ENCODE assay signal across 11 mouse cellular contexts in genomic region chr9:31577066-31577465, GRCm38 (mm10).
DNase-seq lines count a peak whose midpoint lies in the region; ATAC-seq and TF ChIP-seq lines count a peak whose summit lies in the region.
"Had no signal": no experiment of that assay in that cellular context is flagged by ENCODE, and none has a peak within 500 bp of the region (broad histone marks: within the 10 kb centered on the region; RNA-seq: fewer than 3 reads in every experiment).

No protein-coding gene starts in this region.

- H3K9ac ChIP-seq in liver, adult 2 months (ENCODE audit: low read depth, low read length): no peak overlapping the region
- H3K9ac ChIP-seq in liver, postnatal 0 days (replicated peaks): no peak overlapping the region
- H3K9ac ChIP-seq: neural tube, embryonic 13.5 days had no signal

- no peak for TF ChIP-seq POLR2A in liver, adult 2 months (IDR thresholded peaks at IDR 0.05; ENCODE audit: extremely low read depth, insufficient read depth, low read length)

- H3K4me1 ChIP-seq in liver, adult 2 months (ENCODE audit: control insufficient read depth, insufficient read depth, low read length): no peaks in the 10 kb centered on the region
- H3K4me1 ChIP-seq in liver, postnatal 0 days (ENCODE audit: insufficient read depth): no peaks in the 10 kb centered on the region
- H3K4me1 ChIP-seq: neural tube, embryonic 13.5 days had no signal

- H3K27ac ChIP-seq in liver, adult 2 months (replicated peaks; ENCODE audit: insufficient read depth, low read depth, low read length): no peak overlapping the region
- H3K27ac ChIP-seq in liver, postnatal 0 days (ENCODE audit: low read depth): no peak overlapping the region
- H3K27ac ChIP-seq: neural tube, embryonic 13.5 days had no signal

- H3K36me3 ChIP-seq in liver, adult 2 months (ENCODE audit: control insufficient read depth, insufficient read depth, low read length): no peaks in the 10 kb centered on the region
- H3K36me3 ChIP-seq in liver, postnatal 0 days (replicated peaks; ENCODE audit: insufficient read depth, low read length): no peaks in the 10 kb centered on the region
- H3K36me3 ChIP-seq: neural tube, embryonic 13.5 days had no signal

- H3K79me2 ChIP-seq in liver, adult 2 months (ENCODE audit: control insufficient read depth, insufficient read depth, low read length): no peaks in the 10 kb centered on the region

- H3K4me2 ChIP-seq in liver, postnatal 0 days (ENCODE audit: low read depth, low read length): no peak overlapping the region
- H3K4me2 ChIP-seq: neural tube, embryonic 13.5 days had no signal

- no peak overlapping the region for H3K4me3 ChIP-seq in liver, adult 2 months (ENCODE audit: insufficient read depth, low read depth, low read length)
- no peak overlapping the region for H3K4me3 ChIP-seq in liver, postnatal 0 days (ENCODE audit: low read depth, low read length)
- H3K4me3 ChIP-seq: erythroblast, embryonic 14.5 days; neural tube, embryonic 13.5 days had no signal

- no peak for TF ChIP-seq EP300 in liver, postnatal 0 days (IDR thresholded peaks at IDR 0.05; ENCODE audit: low read depth)

- peak; percentile 64 for DNase-seq in gastrocnemius, adult 18-20 months (ENCODE audit: low spot score)
- DNase-seq in gastrocnemius, postnatal 36 days: no peak
- peak; percentile 16 for DNase-seq in liver, adult 2 months (ENCODE audit: extremely low read depth, low read depth, low spot score)
- DNase-seq in liver, postnatal 0 days: no peak
- DNase-seq in ZHBTc4 (ENCODE audit: low read depth, low spot score): peak; percentile 41
- DNase-seq in retina, embryonic 14.5 days (ENCODE audit: low spot score): peak; percentile 19
- no peak for DNase-seq in spleen, postnatal 4 days (ENCODE audit: low spot score in 2 of 2)
- no peak for DNase-seq in spleen, adult 18-20 months
- DNase-seq: lung, postnatal 4 days had no signal

- H3K27me3 ChIP-seq in liver, adult 2 months (ENCODE audit: control insufficient read depth, insufficient read depth, low read length): no peaks in the 10 kb centered on the region
- H3K27me3 ChIP-seq in liver, postnatal 0 days (ENCODE audit: insufficient read depth, low read length): no peaks in the 10 kb centered on the region
- H3K27me3 ChIP-seq: neural tube, embryonic 13.5 days had no signal

- no peak for ATAC-seq in liver, postnatal 0 days

- intact Hi-C loops in gastrocnemius, postnatal 36 days (cut with DNase I): loop anchor here (5.0 kb wide), 1 partner anchor 335 kb away; the partner anchor contains the start of gene Barx2

- no peak for TF ChIP-seq CTCF in liver, adult 2 months (IDR thresholded peaks at IDR 0.05; ENCODE audit: low read depth, low read length)
- TF ChIP-seq CTCF in liver, postnatal 0 days (IDR thresholded peaks at IDR 0.05; ENCODE audit: low read depth): no peak

- WGBS in liver, adult 2 months: 72% methylated on average over 7 of the region's 7 CpGs
- WGBS in liver, postnatal 0 days (ENCODE audit: insufficient replicate concordance): 66% methylated on average over 7 of the region's 7 CpGs

- H3K9me3 ChIP-seq in liver, postnatal 0 days (ENCODE audit: low read length): no peaks in the 10 kb centered on the region
- H3K9me3 ChIP-seq: neural tube, embryonic 13.5 days had no signal

Comparison
In these comparisons a context has a peak if more than half of its experiments do, and no peak if none do; other contexts are left out.
1. DNase-seq: peak in gastrocnemius, adult 18-20 months (single experiment), liver, adult 2 months (single experiment), ZHBTc4 (single experiment) and retina, embryonic 14.5 days (single experiment); none in gastrocnemius, postnatal 36 days (0 of 2), liver, postnatal 0 days (single experiment), spleen, postnatal 4 days (0 of 2) and spleen, adult 18-20 months (0 of 2).